In genomic region chr5:108312224-108313064, GRCm38 (mm10) we compare ENCODE assay signal across 8 mouse cellular contexts. TPM values are rescaled to one million over a fixed set of nuclear protein-coding genes. Genes with fewer than 3 reads are reported as not detected.
DNase-seq lines count a peak whose midpoint lies in the region; ATAC-seq lines count a peak whose summit lies in the region.

Pigg (plus strand) TSS chr5:108312609.

- DNase-seq in adipocyte (ENCODE audit: low spot score) = peak; percentile 90
- peak; percentile 95 for DNase-seq in embryo, embryonic 10 days (ENCODE audit: low spot score)
- peak; percentile 94 for DNase-seq in gastrocnemius, postnatal 14 days
- peak; percentile 88 to 95 for DNase-seq in left cerebral cortex, postnatal 10 days (ENCODE audit: extremely low spot score in 1 of 2, low spot score in 2 of 2)
- DNase-seq in right cerebral cortex, postnatal 25 days = peak; percentile 96
- peak; percentile 85 to 94 for DNase-seq in urinary bladder, postnatal 4 days (ENCODE audit: low spot score in 2 of 2)

- intact Hi-C loops in gastrocnemius, postnatal 14 days (cut with DNase I; ENCODE audit: low total_unique reads) = no loop called here
- intact Hi-C loops in left cerebral cortex, postnatal 10 days (cut with DNase I) = no loop called here

- ATAC-seq in inflammation-experienced regulatory T-cells, adult 6 months = peak; percentile 95
- ATAC-seq in megakaryocyte-erythroid progenitor cell, adult 5-6 weeks (replicated peaks; ENCODE audit: low FRiP score, low TSS enrichment, poor library complexity, severe bottlenecking) = peak; percentile 97

RNA-seq across cellular contexts. Expression of gene Pigg, which starts in this region (rescaled TPM):
- 1 to 10 TPM; 3.3 to 3.4 TPM for total RNA-seq in gastrocnemius, postnatal 14 days (2021)
- polyA plus RNA-seq in inflammation-experienced regulatory T-cells, adult 6 months (2017; shearing (Covaris generic)) = 1 to 10 TPM; 2.6 to 5.0 (median 4.6) TPM
- 1 to 10 TPM; 7.5 to 7.9 TPM for total RNA-seq in left cerebral cortex, postnatal 10 days (2021)
- total RNA-seq in megakaryocyte-erythroid progenitor cell, adult 5-6 weeks (2014; fragmentation: Nextera tagmentation) = 6.2 and 8.8 TPM in 2 replicates
- total RNA-seq in megakaryocyte-erythroid progenitor cell, adult 5-6 weeks (2017) = 10.8 and 11.0 TPM in 2 replicates

Comparison
In these comparisons a context has a peak if more than half of its experiments do, and no peak if none do; other contexts are left out.
1. Peak in every context shown above with its lines: DNase-seq and ATAC-seq.